Mouse (Mus musculus) liver, postnatal 0 days (tissue): ENCODE measurements around the gene Mfn1.

Experiments used
- CTCF ChIP-seq: sonication (generic); IDR thresholded peaks from 2 replicates; pipeline ENCODE4 v1.5.1; 2016; ENCODE audit warnings: antibody characterized with exemption, low read depth
- EP300 ChIP-seq: IDR thresholded peaks from 2 replicates; pipeline ENCODE4 v1.6.1; 2016; ENCODE audit warnings: antibody characterized with exemption, low read depth, mild to moderate bottlenecking

- TF ChIP-seq EP300 = no peak
- TF ChIP-seq CTCF = no peak
Measured at GRCm38 (mm10) chr3:32595080-32595479, 65.8 kb downstream of the Mfn1 start.
